Mouse (Mus musculus): ENCODE results near the gene Sct.

Gene Sct

GRCm38 (mm10) chr7:141278766-141279590 lies at the start of gene Sct:
Gene Sct, minus strand, starts transcription at chr7:141279133.
- DNase-seq = peak; percentile 17

GRCm38 (mm10) chr7:141328373-141328990 lies 49.5 kb upstream of the Sct start:
- no peak for DNase-seq

- peak; percentile 100 for DNase-seq
Observed at GRCm38 (mm10) chr7:141327469-141328372, 48.8 kb upstream of the Sct start, which contains the start of the genes Deaf1 and Tmem80. Gene Deaf1, minus strand, starts transcription at chr7:141327690. Gene Tmem80, plus strand, starts transcription at chr7:141327739.

- DNase-seq = peak; percentile 30
Observed at GRCm38 (mm10) chr7:141326546-141327446, 47.9 kb upstream of the Sct start.

DNA sequence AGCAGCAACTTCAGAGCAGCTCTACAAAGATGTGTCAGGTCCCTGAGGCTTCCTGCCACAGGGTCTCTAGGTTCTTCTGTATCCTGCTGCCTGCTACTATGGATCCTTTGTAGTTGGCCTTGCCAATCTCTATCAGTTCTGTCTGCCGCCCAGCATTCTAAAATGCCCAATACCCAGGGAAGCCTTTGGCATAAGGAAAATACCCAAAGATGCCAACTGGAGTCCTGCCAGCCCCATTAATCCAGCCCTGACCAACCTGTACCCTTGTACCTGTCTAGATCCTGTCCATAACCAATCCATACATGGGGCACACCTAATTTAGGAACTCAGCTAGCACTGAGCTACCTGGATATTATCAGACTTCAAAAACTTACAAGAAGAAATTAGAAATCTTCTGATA lies 45.8 kb upstream of the Sct start:
- DNase-seq = no peak

GRCm38 (mm10) chr7:141319446-141319845 lies 40.5 kb upstream of the Sct start:
- DNase-seq = no peak

- no peak for DNase-seq
Observed at GRCm38 (mm10) chr7:141317619-141318132, 38.7 kb upstream of the Sct start.

- DNase-seq = peak; percentile 64
Observed at GRCm38 (mm10) chr7:141315974-141316373, 37.0 kb upstream of the Sct start.

- DNase-seq = no peak
Observed at GRCm38 (mm10) chr7:141315076-141315475, 36.1 kb upstream of the Sct start.

GRCm38 (mm10) chr7:141314416-141314815 lies 35.5 kb upstream of the Sct start:
- no peak for DNase-seq

DNA sequence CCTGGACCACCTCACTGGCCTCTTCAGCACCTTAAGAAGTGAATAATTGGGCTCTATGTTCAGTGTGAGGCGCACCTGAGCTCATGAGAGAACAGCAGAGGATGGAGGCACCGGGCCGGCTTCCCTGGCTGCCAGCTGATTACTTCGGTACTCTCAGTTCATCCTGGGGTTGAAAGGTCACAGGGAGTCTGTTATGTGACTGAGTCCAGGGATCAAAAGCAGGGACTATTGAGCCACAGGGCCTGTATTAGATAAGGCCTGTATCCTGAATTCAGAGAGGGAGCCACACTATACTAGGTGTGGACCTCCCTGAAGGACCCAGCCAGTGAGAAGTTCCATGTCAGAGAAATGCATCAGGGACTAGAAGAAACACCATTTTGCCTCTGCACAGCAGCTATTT lies 25.6 kb upstream of the Sct start:
- DNase-seq = no peak

DNA sequence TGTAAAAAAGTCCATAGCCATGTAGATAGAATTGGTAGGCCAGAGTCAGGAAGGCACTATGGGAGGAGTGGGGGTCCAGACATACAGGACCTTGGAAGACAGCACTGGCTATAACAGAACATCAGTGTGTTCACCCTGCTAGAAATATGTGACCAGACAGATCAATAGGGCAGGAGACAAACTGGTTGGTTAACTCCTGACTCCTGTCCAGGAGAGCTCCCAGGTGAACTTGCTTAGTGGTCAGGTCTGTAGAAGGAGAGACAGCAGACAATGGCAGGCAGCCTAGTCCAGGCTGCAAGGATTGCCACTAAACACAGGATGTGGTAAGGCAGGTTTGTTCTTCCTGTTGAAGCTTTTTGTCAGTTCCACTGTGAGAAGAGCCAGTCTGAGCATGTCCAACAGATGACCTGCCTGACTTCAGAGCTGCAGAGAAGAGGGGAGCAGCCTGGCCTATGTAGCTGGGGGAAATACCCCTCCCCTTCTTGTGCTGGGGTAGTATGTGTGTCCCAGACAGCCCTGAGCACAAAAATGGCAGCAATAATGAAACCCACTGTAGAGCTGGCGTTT lies 23.9 kb upstream of the Sct start:
- DNase-seq = no peak

DNA sequence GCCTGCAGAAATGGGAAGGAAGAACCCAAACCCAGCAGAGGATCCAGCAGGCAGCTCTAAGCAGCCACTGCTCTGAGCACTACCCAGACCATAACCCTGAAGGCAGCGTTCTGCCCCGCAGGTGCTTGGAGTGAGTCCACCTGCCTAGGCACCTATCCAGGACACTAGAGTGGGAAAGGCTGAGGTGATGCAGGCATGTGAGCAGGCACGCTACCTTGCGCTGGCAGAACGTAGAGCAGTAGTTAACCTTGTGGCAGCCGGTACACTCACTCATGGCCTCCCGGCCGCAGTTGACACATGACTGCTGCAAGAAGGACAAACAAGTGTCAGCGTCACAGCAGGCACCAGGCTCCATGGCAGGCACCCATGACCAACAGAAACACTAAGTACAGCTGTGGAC lies 22.5 kb upstream of the Sct start:
- DNase-seq = no peak

DNA sequence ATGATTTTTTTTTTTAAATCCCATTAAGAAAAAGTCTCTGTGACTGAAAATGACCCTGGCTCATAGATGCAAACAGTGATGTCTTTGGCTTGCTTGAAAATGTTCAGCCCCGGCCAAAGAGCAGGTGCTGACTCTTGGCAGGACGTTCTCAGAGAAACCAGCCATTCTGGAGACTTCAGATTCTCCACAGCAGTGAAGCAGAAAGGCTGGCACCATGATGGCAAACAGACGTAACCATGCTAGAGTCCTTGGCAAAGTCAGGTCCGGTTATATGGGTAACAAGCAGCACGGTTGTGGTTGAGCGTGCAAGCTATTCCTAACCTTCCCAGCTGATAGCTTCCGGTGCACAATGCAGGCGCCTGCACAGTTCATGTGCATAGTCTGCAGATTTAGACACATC lies 20.2 kb upstream of the Sct start:
- DNase-seq = no peak

DNA sequence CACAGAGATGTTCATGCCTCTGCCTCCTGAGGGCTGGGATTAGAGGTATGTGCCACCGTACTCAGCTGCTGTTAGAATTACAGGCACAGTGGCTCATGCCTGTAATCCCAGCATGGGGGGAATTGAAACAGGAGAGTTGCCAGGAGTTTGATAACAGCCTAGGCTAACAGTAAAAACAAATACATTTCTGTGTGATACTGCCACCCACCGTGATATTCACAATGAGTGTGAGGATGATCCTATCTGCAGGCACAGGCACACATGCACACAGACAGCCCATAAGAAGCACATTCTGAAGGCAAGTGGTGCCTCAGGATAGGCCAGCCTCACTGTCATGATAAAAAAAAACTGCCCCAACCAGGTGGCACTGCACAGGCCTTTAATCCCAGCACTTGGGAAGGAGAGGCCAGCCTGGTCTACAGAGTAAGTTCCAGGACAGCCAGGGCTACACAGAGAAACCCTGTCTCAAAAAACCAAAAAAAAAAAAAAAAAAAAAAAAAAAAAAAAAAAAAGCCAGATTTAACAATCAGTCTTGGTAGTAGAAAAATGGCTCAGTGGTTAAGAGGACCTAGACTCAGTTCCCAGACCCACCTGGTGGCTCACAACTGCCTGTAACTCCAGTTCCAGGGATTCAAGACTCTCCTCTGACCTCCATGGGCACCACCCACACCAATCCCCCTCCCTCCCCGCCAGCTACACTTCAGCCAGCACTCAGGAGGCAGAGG lies 19.2 kb upstream of the Sct start:
- DNase-seq = no peak

- DNase-seq = no peak
Observed at GRCm38 (mm10) chr7:141294479-141294878, 15.5 kb upstream of the Sct start.

- DNase-seq = peak; percentile 42
Observed at GRCm38 (mm10) chr7:141293852-141294471, 15.0 kb upstream of the Sct start.

GRCm38 (mm10) chr7:141292583-141293388 lies 13.9 kb upstream of the Sct start:
- DNase-seq = no peak

DNA sequence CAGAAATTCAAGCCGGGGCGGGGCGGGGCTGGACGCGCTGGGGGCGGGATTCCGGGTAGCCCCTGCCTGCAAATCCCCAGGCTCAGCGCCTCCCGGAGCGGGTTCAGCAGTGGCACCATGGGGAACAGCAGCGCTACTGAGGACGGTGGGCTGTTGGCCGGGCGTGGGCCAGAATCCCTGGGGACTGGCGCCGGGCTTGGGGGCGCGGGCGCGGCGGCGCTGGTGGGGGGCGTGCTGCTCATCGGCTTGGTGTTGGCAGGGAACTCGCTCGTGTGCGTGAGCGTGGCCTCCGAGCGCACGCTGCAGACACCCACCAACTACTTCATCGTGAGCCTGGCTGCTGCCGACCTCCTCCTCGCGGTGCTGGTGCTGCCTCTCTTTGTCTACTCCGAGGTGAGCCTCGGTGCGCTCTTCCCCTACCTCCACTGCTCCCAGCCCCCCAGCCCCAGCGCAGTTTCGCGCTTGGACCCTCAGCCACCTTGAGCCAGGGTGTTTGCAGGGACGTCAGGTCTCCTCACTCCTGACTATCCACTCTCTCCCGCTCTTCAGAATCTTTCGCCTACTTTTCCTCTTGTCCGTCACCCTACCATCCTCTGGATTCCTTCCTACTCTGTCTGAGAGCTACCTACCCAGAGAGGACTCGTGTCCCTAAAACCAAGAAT lies 13.1 kb upstream of the Sct start, which contains the start of gene Drd4:
Gene Drd4 (plus strand): TSS at position 86 of the 662 bp plus-strand sequence.
- no peak for DNase-seq

Measured in lung, postnatal 36 days (tissue).